Mouse (Mus musculus): ENCODE measurements around the gene Pepd. TPM values are rescaled to one million over a fixed set of nuclear protein-coding genes. Genes with fewer than 3 reads are reported as not detected.

Gene Pepd
- total and polyA plus RNA-seq, 3 experiments = 29.7 to 48.0 TPM; not detected in 1

- Histone ChIP-seq H3K79me2 (ENCODE audit: control insufficient read depth, insufficient read depth, low read length, poor library complexity) (no peaks in the 10 kb centered on the region), H3K9ac (ENCODE audit: control insufficient read depth, low read depth, low read length, poor library complexity, severe bottlenecking) (no peak overlapping the region), H3K27me3 (ENCODE audit: control insufficient read depth in 1 of 2, insufficient read depth in 2 of 2, low read length in 2 of 2) (no peaks in the 10 kb centered on the region), H3K27ac (ENCODE audit: control insufficient read depth, low read depth, low read length) (no peak overlapping the region), H3K9me3 (replicated peaks; ENCODE audit: insufficient read depth, low read length) (no peaks in the 10 kb centered on the region), H3K4me1 (ENCODE audit: control insufficient read depth in 1 of 2, insufficient read depth in 2 of 2, low read length in 2 of 2) (no peaks in the 10 kb centered on the region), H3K4me3 (ENCODE audit: control insufficient read depth in 1 of 2, insufficient read depth in 1 of 2, low read depth in 2 of 2, low read length in 2 of 2) (no peak overlapping the region), H3K36me3 (ENCODE audit: control insufficient read depth in 1 of 2, insufficient read depth in 2 of 2, low read length in 2 of 2) (no peaks in the 10 kb centered on the region)
- TF ChIP-seq MAFK (IDR thresholded peaks at IDR 0.05; ENCODE audit: borderline replicate concordance, low read depth, low read length) (no peak), SMC3 (IDR thresholded peaks at IDR 0.05; ENCODE audit: low read depth, low read length) (no peak), GATA1 (IDR thresholded peaks at IDR 0.05; ENCODE audit: low read depth, low read length) (no peak), ZC3H11A (IDR thresholded peaks at IDR 0.05; ENCODE audit: low read depth, low read length) (no peak), ZKSCAN1 (IDR thresholded peaks at IDR 0.05; ENCODE audit: low read depth, low read length) (no peak), USF2 (IDR thresholded peaks at IDR 0.05; ENCODE audit: borderline replicate concordance in 1 of 2, insufficient read depth in 1 of 2, low read depth in 1 of 2, low read length in 2 of 2) (no peak), POLR2A (IDR thresholded peaks at IDR 0.05; ENCODE audit: control insufficient read depth in 1 of 2, insufficient read depth in 1 of 2, low read depth in 1 of 2, low read length in 2 of 2, poor library complexity in 1 of 2) (no peak), MXI1 (IDR thresholded peaks at IDR 0.05; ENCODE audit: low read depth, low read length) (no peak)
- no peak for DNase-seq (ENCODE audit: low read depth, low spot score)
Measured at GRCm38 (mm10) chr7:35028559-35028958, 116.4 kb downstream of the Pepd start.

- no peak for TF ChIP-seq ZMIZ1 (IDR thresholded peaks at IDR 0.05; ENCODE audit: low read depth, low read length)
- no peak for TF ChIP-seq EP300 (IDR thresholded peaks at IDR 0.05; ENCODE audit: low read depth in 1 of 2, low read length in 2 of 2)
- TF ChIP-seq GATA1 (IDR thresholded peaks at IDR 0.05; ENCODE audit: low read depth, low read length) = no peak
- no peak for TF ChIP-seq CHD2 (IDR thresholded peaks at IDR 0.05; ENCODE audit: low read length)
- no peak for TF ChIP-seq NELFE (IDR thresholded peaks at IDR 0.05; ENCODE audit: low read depth, low read length)
- no peak for TF ChIP-seq POLR2AphosphoS5 (IDR thresholded peaks at IDR 0.05; ENCODE audit: borderline replicate concordance, low read depth, low read length)
- no peak for TF ChIP-seq ELF1 (IDR thresholded peaks at IDR 0.05; ENCODE audit: low read depth, low read length)
- H3K27ac ChIP-seq (ENCODE audit: control insufficient read depth, low read depth, low read length) = no peak overlapping the region
- no peaks in the 10 kb centered on the region for H3K4me1 ChIP-seq (ENCODE audit: control insufficient read depth in 1 of 2, insufficient read depth in 2 of 2, low read length in 2 of 2)
- no peaks in the 10 kb centered on the region for H3K27me3 ChIP-seq (ENCODE audit: control insufficient read depth in 1 of 2, insufficient read depth in 2 of 2, low read length in 2 of 2)
- no peaks in the 10 kb centered on the region for H3K36me3 ChIP-seq (ENCODE audit: control insufficient read depth in 1 of 2, insufficient read depth in 2 of 2, low read length in 2 of 2)
- no peaks in the 10 kb centered on the region for H3K79me2 ChIP-seq (ENCODE audit: control insufficient read depth, insufficient read depth, low read length, poor library complexity)
- no peak overlapping the region for H3K4me3 ChIP-seq (ENCODE audit: control insufficient read depth in 1 of 2, insufficient read depth in 1 of 2, low read depth in 2 of 2, low read length in 2 of 2)
- no peaks in the 10 kb centered on the region for H3K9me3 ChIP-seq (replicated peaks; ENCODE audit: insufficient read depth, low read length)
- no peak for DNase-seq (ENCODE audit: low read depth, low spot score)
- H3K9ac ChIP-seq (ENCODE audit: control insufficient read depth, low read depth, low read length, poor library complexity, severe bottlenecking) = no peak overlapping the region
Measured at GRCm38 (mm10) chr7:35029228-35029627, 117.0 kb downstream of the Pepd start.

- Histone ChIP-seq H3K27me3 (ENCODE audit: control insufficient read depth in 1 of 2, insufficient read depth in 2 of 2, low read length in 2 of 2) (no peaks in the 10 kb centered on the region), H3K9ac (ENCODE audit: control insufficient read depth, low read depth, low read length, poor library complexity, severe bottlenecking) (no peak overlapping the region), H3K79me2 (ENCODE audit: control insufficient read depth, insufficient read depth, low read length, poor library complexity) (no peaks in the 10 kb centered on the region), H3K9me3 (replicated peaks; ENCODE audit: insufficient read depth, low read length) (no peaks in the 10 kb centered on the region), H3K36me3 (ENCODE audit: control insufficient read depth in 1 of 2, insufficient read depth in 2 of 2, low read length in 2 of 2) (no peaks in the 10 kb centered on the region), H3K4me3 (ENCODE audit: control insufficient read depth in 1 of 2, insufficient read depth in 1 of 2, low read depth in 2 of 2, low read length in 2 of 2) (no peak overlapping the region), H3K4me1 (ENCODE audit: control insufficient read depth in 1 of 2, insufficient read depth in 2 of 2, low read length in 2 of 2) (no peaks in the 10 kb centered on the region), H3K27ac (ENCODE audit: control insufficient read depth, low read depth, low read length) (no peak overlapping the region)
- TF ChIP-seq USF2 (IDR thresholded peaks at IDR 0.05; ENCODE audit: borderline replicate concordance in 1 of 2, insufficient read depth in 1 of 2, low read depth in 1 of 2, low read length in 2 of 2) (no peak), GABPA (IDR thresholded peaks at IDR 0.05; ENCODE audit: low read depth, low read length) (no peak)
- DNase-seq (ENCODE audit: low read depth, low spot score) = no peak
Measured at GRCm38 (mm10) chr7:35029648-35030047, 117.5 kb downstream of the Pepd start.

Data from MEL (cell line).